Mouse (Mus musculus): ENCODE data around the gene Gm10799. TPM values are rescaled to one million over a fixed set of nuclear protein-coding genes. Genes with fewer than 3 reads are reported as not detected.

Gm10799 gene
- polyA plus RNA-seq, 1 experiment from 2014 or later: not detected

DNA sequence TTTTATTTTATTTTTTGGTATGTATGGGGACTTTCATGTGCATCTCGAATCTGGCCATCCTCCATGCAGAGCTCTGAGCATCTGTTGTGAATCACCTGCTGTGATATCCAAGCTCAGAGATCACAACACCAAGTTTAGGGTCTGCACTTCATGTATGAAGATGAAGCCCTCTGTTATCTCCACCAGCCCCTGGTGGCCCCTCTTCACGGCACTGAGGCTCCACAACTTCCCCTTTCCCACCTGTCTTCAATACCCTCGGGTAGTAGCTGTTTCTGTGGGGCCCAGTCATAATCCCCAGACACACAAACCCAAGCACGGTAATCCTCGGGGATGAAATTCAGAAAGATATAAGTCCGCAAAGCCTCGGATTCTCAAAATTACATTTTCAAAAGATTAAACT, 45.3 kb downstream of the Gm10799 start:
- ATAC-seq (ENCODE audit: insufficient read depth): no peak
- Histone ChIP-seq H3K36me3 (replicated peaks) (no peaks in the 10 kb centered on the region), H3K27me3 (0 out of 2 replicates have a peak, but pooled peaks cover 6% of the 10 kb centered on the region), H3K4me1 (replicated peaks) (peaks cover 8% of the 10 kb centered on the region), H3K9me3 (replicated peaks) (no peaks in the 10 kb centered on the region), H3K4me3 (replicated peaks) (no peak overlapping the region), H3K9ac (no peak overlapping the region), H3K4me2 (no peak overlapping the region), H3K27ac (replicated peaks) (no peak overlapping the region)
- WGBS (ENCODE audit: insufficient replicate concordance): 53% methylated on average over 7 of the region's 7 CpGs

Other genes starting within 250 kb of the Gm10799 start
- gene Lmo2, start 110.6 kb downstream of the Gm10799 start, polyA plus RNA-seq (2015; fragmentation: Nextera tagmentation; extraction: Ambion mirVana): 148 and 156 TPM in 2 replicates
- gene Fbxo3, start 40.8 kb downstream of the Gm10799 start, polyA plus RNA-seq (2015; fragmentation: Nextera tagmentation; extraction: Ambion mirVana): 46.4 and 50.0 TPM in 2 replicates
- 1.4 and 1.7 TPM in 2 replicates for gene 4931422A03Rik, start 40.2 kb downstream of the Gm10799 start, polyA plus RNA-seq (2015; fragmentation: Nextera tagmentation; extraction: Ambion mirVana)
- 0.10 and 0.13 TPM in 2 replicates for gene Gm10912, start 2.7 kb downstream of the Gm10799 start, polyA plus RNA-seq (2015; fragmentation: Nextera tagmentation; extraction: Ambion mirVana)
- gene Cd59b, start 1.3 kb upstream of the Gm10799 start, polyA plus RNA-seq (2015; fragmentation: Nextera tagmentation; extraction: Ambion mirVana): 11.0 and 11.4 TPM in 2 replicates
- gene Cd59a, start 27.3 kb upstream of the Gm10799 start, polyA plus RNA-seq (2015; fragmentation: Nextera tagmentation; extraction: Ambion mirVana): 90.3 and 92.5 TPM in 2 replicates
- gene A930018P22Rik, start 54.2 kb upstream of the Gm10799 start, polyA plus RNA-seq (2015; fragmentation: Nextera tagmentation; extraction: Ambion mirVana): 0.36 and 0.77 TPM in 2 replicates

All from liver, embryonic 15.5 days (tissue).